Mouse (Mus musculus): ENCODE results near the gene Zfp661. TPM values are rescaled to one million over a fixed set of nuclear protein-coding genes. Genes with fewer than 3 reads are reported as not detected.

The Zfp661 gene
- 5.0 TPM for polyA plus RNA-seq (2017; shearing (Covaris generic))

DNA sequence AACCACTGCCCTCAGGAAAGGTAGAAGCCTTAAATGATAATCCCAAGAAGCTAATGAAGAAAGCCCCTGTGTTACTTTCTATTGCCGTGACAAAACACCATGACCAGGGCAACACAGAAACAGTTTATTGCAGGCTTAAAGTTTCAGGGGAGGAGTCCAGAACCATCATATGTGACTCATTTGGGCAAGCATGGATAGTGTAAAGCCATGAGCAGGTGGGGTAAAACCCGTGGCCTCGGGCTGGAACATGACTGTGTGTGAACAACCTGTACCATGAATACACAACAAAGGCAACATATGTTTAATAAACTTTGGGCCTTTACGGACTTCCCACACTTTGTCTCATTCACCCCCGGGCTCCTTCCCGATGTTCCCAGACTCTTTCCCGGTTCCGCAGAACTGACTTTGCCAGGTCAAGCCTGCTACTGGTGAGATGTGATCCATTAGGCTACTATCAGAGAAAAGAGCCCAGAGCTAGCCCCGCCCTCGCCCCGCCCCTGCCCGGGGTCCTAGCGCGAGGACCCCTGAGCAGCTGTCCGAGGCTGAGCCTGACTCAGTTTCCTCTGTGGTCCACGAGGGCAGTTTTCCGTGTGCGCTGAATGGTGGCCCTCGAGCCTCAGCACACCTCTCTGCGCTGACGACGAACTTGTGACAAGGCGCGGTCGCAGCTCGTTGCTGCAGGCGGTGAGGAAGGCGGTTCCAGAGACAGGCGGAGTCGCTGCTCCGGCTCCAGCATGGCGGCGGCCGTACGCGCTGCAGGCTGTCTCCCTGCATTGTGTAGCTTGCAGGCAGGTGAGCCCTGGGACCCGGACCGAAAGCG, at the start of gene Zfp661, which contains the start of gene Mrps5:
TSS of gene Zfp661 (minus strand) at position 401 of the 820 bp plus-strand sequence.
TSS of gene Mrps5 (plus strand) at position 529 of the 820 bp plus-strand sequence.

DNA sequence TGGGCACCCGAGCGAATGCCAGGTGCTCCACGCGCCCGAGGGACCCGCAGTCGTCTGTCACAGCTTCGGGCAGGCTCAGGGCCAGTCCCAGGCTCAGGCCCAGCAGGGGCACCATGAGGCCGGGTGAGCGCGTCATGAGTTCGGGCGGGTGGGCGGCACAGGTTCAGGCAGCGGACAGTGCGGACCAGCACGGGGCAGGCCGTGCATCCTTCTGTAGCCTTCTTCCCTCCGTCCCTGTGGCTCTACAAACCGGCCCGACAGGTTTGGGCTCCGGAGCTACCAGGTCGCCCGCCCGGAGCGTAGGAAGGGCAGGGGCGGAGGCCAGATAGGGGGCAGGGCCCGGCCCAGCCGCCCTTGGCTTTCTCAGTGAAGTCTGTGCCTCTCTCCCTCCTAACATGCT, 45.7 kb downstream of the Zfp661 start, which contains the start of gene Prom2:
TSS of gene Prom2 (minus strand) at position 283 of the 400 bp plus-strand sequence.

Other genes with a start within 250 kb of the Zfp661 start
- gene Astl, start 248.5 kb downstream of the Zfp661 start, polyA plus RNA-seq (2017; shearing (Covaris generic)), result 0.33 TPM
- not detected for gene Adra2b, start 223.9 kb downstream of the Zfp661 start, polyA plus RNA-seq (2017; shearing (Covaris generic))
- 0.37 TPM for gene Gpat2, start 161.9 kb downstream of the Zfp661 start, polyA plus RNA-seq (2017; shearing (Covaris generic))
- gene Fahd2a, start 142.5 kb downstream of the Zfp661 start, polyA plus RNA-seq (2017; shearing (Covaris generic)), result 40.3 TPM
- 0.67 TPM for gene Kcnip3, start 65.0 kb downstream of the Zfp661 start, polyA plus RNA-seq (2017; shearing (Covaris generic))
- not detected for gene Prom2, start 45.6 kb downstream of the Zfp661 start, polyA plus RNA-seq (2017; shearing (Covaris generic))
- gene Mrps5, start 128 bp upstream of the Zfp661 start, polyA plus RNA-seq (2017; shearing (Covaris generic)), result 166 TPM
- gene Mal, start 69.6 kb upstream of the Zfp661 start, polyA plus RNA-seq (2017; shearing (Covaris generic)), result not detected
- gene Mall, start 142.8 kb upstream of the Zfp661 start, polyA plus RNA-seq (2017; shearing (Covaris generic)), result not detected
- gene Nphp1, start 201.8 kb upstream of the Zfp661 start, polyA plus RNA-seq (2017; shearing (Covaris generic)), result 0.17 TPM
- 42.8 TPM for gene Mtln, start 205.4 kb upstream of the Zfp661 start, polyA plus RNA-seq (2017; shearing (Covaris generic))
- 1.6 TPM for gene Bub1, start 244.8 kb upstream of the Zfp661 start, polyA plus RNA-seq (2017; shearing (Covaris generic))

All from CD4-positive, CD25-positive, alpha-beta regulatory T cell, adult 9 weeks (primary cell).